ENCODE assay signal across 10 mouse cellular contexts in genomic region chr7:116441346-116441745, GRCm38 (mm10). TPM values are rescaled to one million over a fixed set of nuclear protein-coding genes. Genes with fewer than 3 reads are reported as not detected.
DNase-seq lines count a peak whose midpoint lies in the region; ATAC-seq lines count a peak whose summit lies in the region.
"Had no signal": no experiment of that assay in that cellular context is flagged by ENCODE, and none has a peak within 500 bp of the region (broad histone marks: within the 10 kb centered on the region; RNA-seq: fewer than 3 reads in every experiment).

No protein-coding gene starts in this region.

- no peak for ATAC-seq in kidney, embryonic 14.5 days (ENCODE audit: low FRiP score, low TSS enrichment)
- peak; percentile 8 for ATAC-seq in activated CD4-positive, CD25-positive, alpha-beta regulatory T cell, adult 4 months
- ATAC-seq in hindbrain, embryonic 14.5 days (ENCODE audit: low FRiP score) = no peak
- no peak for ATAC-seq in midbrain, embryonic 16.5 days
- no peak for ATAC-seq in megakaryocyte progenitor cell, adult 5-6 weeks (replicated peaks; ENCODE audit: poor library complexity)

- no peaks in the 10 kb centered on the region for H3K9me3 ChIP-seq in kidney, embryonic 14.5 days (ENCODE audit: control insufficient read depth, low read length)
- H3K9me3 ChIP-seq in hindbrain, embryonic 14.5 days (ENCODE audit: control insufficient read depth, low read length) = no peaks in the 10 kb centered on the region
- no peaks in the 10 kb centered on the region for H3K9me3 ChIP-seq in midbrain, embryonic 16.5 days (replicated peaks; ENCODE audit: control insufficient read depth, low read length, poor library complexity, severe bottlenecking)
- H3K9me3 ChIP-seq: G1E; liver, embryonic 13.5 days had no signal

- intact Hi-C loops in left cerebral cortex, postnatal 14 days (cut with DNase I) = loop anchor here (5.0 kb wide), 1 partner anchor 109 kb away; the partner anchor contains the start of gene Rps13

- H3K4me1 ChIP-seq in kidney, embryonic 14.5 days (ENCODE audit: control insufficient read depth, insufficient read depth, low read length) = peaks cover 19% of the 10 kb centered on the region
- peaks cover 13% of the 10 kb centered on the region for H3K4me1 ChIP-seq in hindbrain, embryonic 14.5 days (replicated peaks; ENCODE audit: control insufficient read depth, insufficient read depth, low read length)
- peaks cover 24% of the 10 kb centered on the region for H3K4me1 ChIP-seq in midbrain, embryonic 16.5 days (ENCODE audit: control insufficient read depth, insufficient read depth, low read length)

- no peak overlapping the region; the same call in 1 of the 2 replicates for H3K9ac ChIP-seq in kidney, embryonic 14.5 days (ENCODE audit: low read depth, low read length)
- H3K9ac ChIP-seq in hindbrain, embryonic 14.5 days = peak overlapping the region; percentile 31; the same call in 1 of the 2 replicates
- H3K9ac ChIP-seq in midbrain, embryonic 16.5 days (ENCODE audit: low read depth, low read length) = no peak overlapping the region
- H3K9ac ChIP-seq: liver, embryonic 13.5 days had no signal

- peak overlapping the region; percentile 88 for H3K4me2 ChIP-seq in kidney, embryonic 14.5 days (replicated peaks; ENCODE audit: low read depth, low read length)
- H3K4me2 ChIP-seq in hindbrain, embryonic 14.5 days (replicated peaks) = peak overlapping the region; percentile 77
- H3K4me2 ChIP-seq in midbrain, embryonic 16.5 days (ENCODE audit: low read length) = 0 out of 2 replicates have a peak overlapping the region, but pooled peaks have one; percentile 5

- no peak overlapping the region; the same call in 1 of the 2 replicates for H3K4me3 ChIP-seq in kidney, embryonic 14.5 days (ENCODE audit: low read length)
- H3K4me3 ChIP-seq in hindbrain, embryonic 14.5 days (replicated peaks; ENCODE audit: low read length) = 0 out of 2 replicates have a peak overlapping the region, but pooled peaks have one; percentile 94
- no peak overlapping the region for H3K4me3 ChIP-seq in midbrain, embryonic 16.5 days (ENCODE audit: low read depth, low read length)

- DNase-seq in kidney, postnatal 4 days = no peak
- no peak for DNase-seq in hindbrain, embryonic 14.5 days (ENCODE audit: low spot score)
- DNase-seq in left cerebral cortex, postnatal 14 days (ENCODE audit: low spot score in 2 of 2) = no peak
- DNase-seq: gastrocnemius, postnatal 25 days; liver, embryonic 13.5 days had no signal

- WGBS in kidney, embryonic 14.5 days = 68% methylated on average over 1 of the region's 1 CpGs
- 73% methylated on average over 1 of the region's 1 CpGs for WGBS in hindbrain, embryonic 14.5 days
- 76% methylated on average over 1 of the region's 1 CpGs for WGBS in midbrain, embryonic 16.5 days

- H3K36me3 ChIP-seq in kidney, embryonic 14.5 days (ENCODE audit: control insufficient read depth, insufficient read depth, low read length) = no peaks in the 10 kb centered on the region
- H3K36me3 ChIP-seq in hindbrain, embryonic 14.5 days (replicated peaks; ENCODE audit: control insufficient read depth, insufficient read depth) = peaks cover 4% of the 10 kb centered on the region; the same call in 1 of the 2 replicates
- H3K36me3 ChIP-seq in midbrain, embryonic 16.5 days (ENCODE audit: control insufficient read depth, insufficient read depth, low read length) = no peaks in the 10 kb centered on the region; the same call in 1 of the 2 replicates
- H3K36me3 ChIP-seq: liver, embryonic 13.5 days had no signal

- no peak overlapping the region for H3K27ac ChIP-seq in kidney, embryonic 14.5 days (ENCODE audit: low read depth, low read length)
- no peak overlapping the region for H3K27ac ChIP-seq in hindbrain, embryonic 14.5 days
- no peak overlapping the region for H3K27ac ChIP-seq in midbrain, embryonic 16.5 days (ENCODE audit: low read length)
- H3K27ac ChIP-seq: liver, embryonic 13.5 days had no signal

- no peaks in the 10 kb centered on the region for H3K27me3 ChIP-seq in kidney, embryonic 14.5 days (ENCODE audit: control insufficient read depth, insufficient read depth, low read length)
- H3K27me3 ChIP-seq in hindbrain, embryonic 14.5 days (ENCODE audit: control insufficient read depth, insufficient read depth, low read length) = no peaks in the 10 kb centered on the region
- no peaks in the 10 kb centered on the region for H3K27me3 ChIP-seq in midbrain, embryonic 16.5 days (ENCODE audit: control insufficient read depth, insufficient read depth, low read depth, low read length)

RNA-seq across cellular contexts. Expression of gene Pik3c2a, which starts 1.9 kb away (rescaled TPM):
- polyA plus RNA-seq in kidney, embryonic 14.5 days (2014; fragmentation: Nextera tagmentation; extraction: Ambion mirVana) = 31.6 and 39.7 TPM in 2 replicates
- polyA plus RNA-seq in activated CD4-positive, CD25-positive, alpha-beta regulatory T cell, adult 4 months (2017; shearing (Covaris generic)) = 10 to 100 TPM; 51.6 to 62.7 TPM
- polyA plus RNA-seq in hindbrain, embryonic 14.5 days (2014; fragmentation: Nextera tagmentation; extraction: Ambion mirVana) = 15.8 and 17.0 TPM in 2 replicates
- polyA plus RNA-seq in midbrain, embryonic 16.5 days (2015; fragmentation: Nextera tagmentation; extraction: Ambion mirVana) = 14.0 and 16.0 TPM in 2 replicates
- 16.9 and 18.0 TPM in 2 replicates for total RNA-seq in megakaryocyte progenitor cell, adult 5-6 weeks (2015)
- total RNA-seq in megakaryocyte progenitor cell, adult 5-6 weeks (2017) = 11.4 and 16.3 TPM in 2 replicates
- total RNA-seq in left cerebral cortex, postnatal 14 days (2021) = 10 to 100 TPM; 20.0 to 25.0 TPM

Comparison
In these comparisons a context has a peak if more than half of its experiments do, and no peak if none do; other contexts are left out.
1. H3K4me2 ChIP-seq: peak in every context shown above with its lines; median percentile 88 in kidney, embryonic 14.5 days; 77 in hindbrain, embryonic 14.5 days; 5 in midbrain, embryonic 16.5 days.